Mouse (Mus musculus) midbrain, postnatal 0 days (tissue): ENCODE measurements around the gene Ccdc38. TPM values are rescaled to one million over a fixed set of nuclear protein-coding genes. Genes with fewer than 3 reads are reported as not detected.

Experiments used
- ATAC-seq: fragments of 200-750 bp; cut with Nextera tagmentation; 2 replicates; pipeline ENCODE4 v1.8.0; 2017; ENCODE audit warnings: moderate number of reproducible peaks, mild to moderate bottlenecking, moderate TSS enrichment, moderate library complexity; ENCODE audit not compliant: low FRiP score
- DNase-seq: peaks from one replicate; pipeline ENCODE4 v3.0.0-alpha.2; 2015; ENCODE audit warnings: low spot score
- H3K27ac ChIP-seq: fragments of 300-500 bp; sonication (generic); 2 replicates; pipeline ENCODE4 v1.5.1; 2014; ENCODE audit warnings: low read depth, mild to moderate bottlenecking, low read length, mixed read lengths
- H3K27me3 ChIP-seq: fragments of 300-500 bp; sonication (generic); 2 replicates; pipeline ENCODE4 v1.6.1; 2014; ENCODE audit warnings: low read length, control low read depth, mixed read lengths; ENCODE audit not compliant: insufficient read depth
- H3K36me3 ChIP-seq: fragments of 300-500 bp; sonication (generic); 2 replicates; pipeline ENCODE4 v1.6.1; 2014; ENCODE audit warnings: low read length, control low read depth, mixed read lengths; ENCODE audit not compliant: insufficient read depth
- H3K4me1 ChIP-seq: fragments of 300-500 bp; sonication (generic); 2 replicates; pipeline ENCODE4 v1.6.1; 2014; ENCODE audit warnings: mild to moderate bottlenecking, control low read depth, antibody characterized with exemption, low read length, mixed read lengths; ENCODE audit not compliant: insufficient read depth
- H3K4me2 ChIP-seq: fragments of 300-500 bp; sonication (generic); 2 replicates; pipeline ENCODE4 v1.6.1; 2014; ENCODE audit warnings: low read depth, mild to moderate bottlenecking, low read length, mixed read lengths; ENCODE audit not compliant: poor library complexity, severe bottlenecking
- H3K4me3 ChIP-seq: fragments of 300-500 bp; sonication (generic); 2 replicates; pipeline ENCODE4 v1.5.1; 2014; ENCODE audit warnings: low read depth, mild to moderate bottlenecking, low read length, moderate library complexity
- H3K9ac ChIP-seq: fragments of 300-500 bp; sonication (generic); replicated peaks from 2 replicates; pipeline ENCODE4 v1.6.1; 2014; ENCODE audit warnings: mild to moderate bottlenecking, low read length, moderate library complexity, mixed read lengths; ENCODE audit not compliant: poor library complexity, severe bottlenecking
- H3K9me3 ChIP-seq: fragments of 300-500 bp; sonication (generic); 2 replicates; pipeline ENCODE4 v1.6.1; 2016; ENCODE audit warnings: low read length, control low read depth
- CTCF ChIP-seq: IDR thresholded peaks from 2 replicates; pipeline ENCODE4 v1.5.1; 2016; ENCODE audit warnings: antibody characterized with exemption, mild to moderate bottlenecking
- WGBS: fragments of 180-500 bp; shearing (Covaris S2); extraction: QIAGEN DNeasy Blood & Tissue Kit; methylation state at CpG from one replicate; pipeline ENCODE4 v1.1.7; 2014; 5-methylcytosine and 5-hydroxymethylcytosine counted together
- polyA plus RNA-seq: library from polyadenylated mRNA; unstranded; fragments of >200 nt; fragmentation: Nextera tagmentation; extraction: Ambion mirVana; gene quantifications from 2 replicates; pipeline ENCODE4 v1.2.1, GENCODE M21; 2015
- total RNA-seq: library from RNA; depleted of rRNA; stranded (reverse); fragments of >200 nt; gene quantifications from 2 replicates; pipeline ENCODE4 v1.2.3, GENCODE M21; 2014

Ccdc38 gene
- total and polyA plus RNA-seq, 2 experiments from 2014 or later: 0.52 to 4.4 TPM

GRCm38 (mm10) chr10:93515927-93516326 lies 24.5 kb upstream of the Ccdc38 start:
- no peak for TF ChIP-seq CTCF
- Histone ChIP-seq H3K9ac (no peak overlapping the region), H3K4me2 (no peak overlapping the region), H3K27ac (no peak overlapping the region), H3K4me1 (no peaks in the 10 kb centered on the region), H3K9me3 (no peaks in the 10 kb centered on the region), H3K4me3 (no peak overlapping the region), H3K36me3 (no peaks in the 10 kb centered on the region), H3K27me3 (no peaks in the 10 kb centered on the region)
- DNase-seq (no peak), ATAC-seq (no peak)
- 89% methylated on average over 12 of the region's 12 CpGs for WGBS

DNA sequence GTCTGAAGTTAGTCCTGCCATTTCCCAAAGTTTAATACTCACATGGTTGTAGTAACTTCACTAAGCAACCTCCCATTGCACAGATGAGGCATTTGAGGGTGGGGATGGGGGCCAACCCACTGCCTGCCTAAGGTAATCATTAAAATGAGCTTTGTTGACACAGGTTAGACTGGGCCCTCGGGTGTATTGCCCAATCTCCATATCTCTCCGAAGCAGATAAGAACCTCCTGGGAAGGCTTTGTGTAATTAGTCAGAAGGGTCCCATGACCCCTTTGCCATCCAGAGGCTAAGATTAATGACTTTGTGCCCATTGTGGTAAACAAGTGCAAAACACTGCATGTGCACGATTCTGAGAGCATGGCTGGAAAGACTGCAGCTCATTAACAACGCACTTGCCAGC lies 22.7 kb upstream of the Ccdc38 start:
- Histone ChIP-seq H3K9ac (no peak overlapping the region), H3K27me3 (no peaks in the 10 kb centered on the region), H3K9me3 (no peaks in the 10 kb centered on the region), H3K4me3 (no peak overlapping the region), H3K4me2 (no peak overlapping the region), H3K27ac (no peak overlapping the region), H3K4me1 (no peaks in the 10 kb centered on the region), H3K36me3 (no peaks in the 10 kb centered on the region)
- 68% methylated on average over 4 of the region's 4 CpGs for WGBS
- ATAC-seq: no peak
- DNase-seq: no peak
- TF ChIP-seq CTCF: no peak

GRCm38 (mm10) chr10:93518186-93518585 lies 22.2 kb upstream of the Ccdc38 start:
- no peak for TF ChIP-seq CTCF
- Histone ChIP-seq H3K9ac (no peak overlapping the region), H3K4me2 (no peak overlapping the region), H3K4me1 (no peaks in the 10 kb centered on the region), H3K36me3 (no peaks in the 10 kb centered on the region), H3K9me3 (no peaks in the 10 kb centered on the region), H3K4me3 (no peak overlapping the region), H3K27me3 (no peaks in the 10 kb centered on the region), H3K27ac (no peak overlapping the region)
- no peak for ATAC-seq
- 92% methylated on average over 4 of the region's 4 CpGs for WGBS
- DNase-seq: no peak

DNA sequence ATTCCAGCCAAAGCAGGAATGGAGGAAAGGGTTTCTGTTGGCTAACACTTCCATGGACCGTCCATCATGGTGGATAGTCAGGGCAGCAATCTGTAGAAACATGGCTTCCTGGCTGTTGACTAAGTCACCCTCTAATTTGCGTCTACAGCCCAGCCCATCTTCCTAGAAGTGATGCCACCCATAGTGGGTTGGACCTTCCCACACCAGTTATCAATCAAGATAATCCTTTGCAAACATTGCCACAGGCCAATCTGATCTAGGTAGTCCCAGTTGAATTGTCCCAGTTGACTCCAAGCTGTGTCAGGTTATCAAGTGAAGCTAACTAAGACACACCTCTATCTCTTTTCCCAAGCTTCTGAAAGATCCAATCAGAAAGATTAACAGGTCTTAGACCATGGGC lies 21.8 kb upstream of the Ccdc38 start:
- no peaks in the 10 kb centered on the region for H3K36me3 ChIP-seq
- no peak overlapping the region for H3K4me3 ChIP-seq
- H3K27me3 ChIP-seq: no peaks in the 10 kb centered on the region
- WGBS: 84% methylated on average over 2 of the region's 2 CpGs
- no peak for ATAC-seq
- H3K9ac ChIP-seq: no peak overlapping the region
- no peak for TF ChIP-seq CTCF
- H3K4me1 ChIP-seq: no peaks in the 10 kb centered on the region
- H3K27ac ChIP-seq: no peak overlapping the region
- DNase-seq: no peak
- no peaks in the 10 kb centered on the region for H3K9me3 ChIP-seq
- no peak overlapping the region for H3K4me2 ChIP-seq

- Histone ChIP-seq H3K4me2 (no peak overlapping the region), H3K27ac (no peak overlapping the region), H3K9me3 (no peaks in the 10 kb centered on the region), H3K4me3 (no peak overlapping the region), H3K27me3 (no peaks in the 10 kb centered on the region), H3K4me1 (no peaks in the 10 kb centered on the region), H3K36me3 (no peaks in the 10 kb centered on the region), H3K9ac (no peak overlapping the region)
- DNase-seq (no peak), ATAC-seq (no peak)
- no peak for TF ChIP-seq CTCF
- WGBS: 92% methylated on average over 8 of the region's 8 CpGs
Measured at GRCm38 (mm10) chr10:93519159-93519558, 21.3 kb upstream of the Ccdc38 start.

DNA sequence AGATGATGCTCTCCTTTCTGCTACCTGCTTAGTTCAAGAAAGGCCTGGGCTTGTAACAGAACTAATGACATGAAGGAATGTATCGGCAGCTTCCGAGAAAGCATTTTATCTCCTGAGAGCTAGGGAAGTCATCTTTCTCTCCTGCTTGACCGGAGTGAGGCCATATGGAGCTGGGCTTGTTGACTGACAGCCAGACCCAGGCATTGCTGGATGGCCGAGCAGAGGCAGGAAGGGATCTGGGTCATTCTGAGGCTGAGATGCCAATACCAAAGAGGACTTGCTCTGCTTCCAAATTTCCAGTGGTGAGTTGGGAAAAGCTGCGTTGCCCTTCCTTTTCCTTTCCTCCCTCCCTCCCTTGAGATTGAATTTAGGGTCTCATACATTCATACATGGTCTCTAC lies 20.7 kb upstream of the Ccdc38 start:
- Histone ChIP-seq H3K4me3 (no peak overlapping the region), H3K4me2 (no peak overlapping the region), H3K4me1 (no peaks in the 10 kb centered on the region), H3K9me3 (no peaks in the 10 kb centered on the region), H3K9ac (no peak overlapping the region), H3K36me3 (no peaks in the 10 kb centered on the region), H3K27ac (no peak overlapping the region), H3K27me3 (no peaks in the 10 kb centered on the region)
- TF ChIP-seq CTCF: no peak
- DNase-seq (no peak), ATAC-seq (no peak)
- WGBS: 88% methylated on average over 5 of the region's 5 CpGs
